Mouse (Mus musculus) cerebellum, postnatal 14 days (tissue): ENCODE data around the gene Evc.

Source experiments
- DNase-seq, 2 experiments: peaks; one replicate each; pipeline ENCODE4 v3.0.0; 2021; ENCODE audit warnings: mixed read lengths in 2 of 2

Evc gene

DNA sequence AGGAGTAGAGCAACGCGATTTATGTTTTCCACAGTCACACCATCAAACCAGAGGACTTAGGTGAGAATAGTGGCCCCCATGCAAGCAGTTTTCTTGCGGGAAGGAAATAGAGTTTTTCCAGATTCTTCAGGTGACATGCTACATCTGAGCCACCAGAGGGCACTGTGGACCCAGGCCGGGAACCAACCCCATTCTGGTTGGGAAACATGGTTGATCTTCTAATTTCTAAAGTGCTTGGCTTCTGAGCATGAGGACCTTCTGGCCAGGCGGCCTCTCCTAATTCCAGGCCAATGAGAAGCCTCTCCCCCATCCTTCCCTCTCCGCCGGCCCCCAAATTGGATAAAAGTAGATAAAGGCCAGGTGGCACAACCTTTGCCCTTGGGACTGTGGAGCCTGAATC, 38.3 kb downstream of the Evc start:
- DNase-seq = peak; percentile 66 to 75

DNA sequence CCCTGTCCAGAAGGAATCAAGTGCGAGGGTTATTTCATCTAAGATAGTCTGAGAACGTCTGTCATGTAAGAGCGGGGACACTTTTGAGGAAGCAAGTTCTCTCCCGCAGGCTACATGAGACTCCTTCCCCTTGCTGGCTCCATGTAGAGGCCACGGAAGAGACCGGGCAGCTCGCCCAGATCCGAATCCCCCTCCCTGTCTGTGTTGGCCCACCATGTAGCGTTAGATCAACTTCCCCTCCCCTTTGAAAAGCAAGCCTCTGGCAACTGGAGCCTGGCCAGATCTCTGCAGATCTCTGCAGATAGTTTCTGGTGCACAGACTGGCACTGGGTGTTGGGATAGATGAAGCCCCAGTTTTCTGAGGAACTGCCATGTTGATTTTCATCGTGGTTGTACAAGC, 40.0 kb downstream of the Evc start:
- DNase-seq = peak; percentile 50 to 63

DNA sequence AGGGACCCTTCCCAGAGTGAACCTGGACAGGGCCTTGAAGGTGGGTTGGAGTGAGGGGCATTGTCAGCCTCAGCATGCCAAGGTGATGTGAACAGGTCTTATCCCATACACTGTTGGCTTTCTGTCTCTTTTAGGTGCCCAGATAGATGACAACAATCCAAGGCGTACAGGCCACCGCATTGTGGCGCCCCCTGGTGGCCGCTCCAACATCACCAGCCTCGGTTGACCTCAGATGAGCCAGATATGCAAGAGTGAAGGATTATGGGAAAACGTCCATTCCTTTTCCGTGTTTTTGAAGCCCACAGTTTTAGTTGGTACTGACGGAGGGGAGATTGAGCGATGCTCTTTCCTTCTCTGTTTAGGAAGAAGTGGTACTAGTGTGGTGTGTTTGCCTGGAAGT, 45.7 kb downstream of the Evc start:
- peak; percentile 55 to 74 for DNase-seq

DNA sequence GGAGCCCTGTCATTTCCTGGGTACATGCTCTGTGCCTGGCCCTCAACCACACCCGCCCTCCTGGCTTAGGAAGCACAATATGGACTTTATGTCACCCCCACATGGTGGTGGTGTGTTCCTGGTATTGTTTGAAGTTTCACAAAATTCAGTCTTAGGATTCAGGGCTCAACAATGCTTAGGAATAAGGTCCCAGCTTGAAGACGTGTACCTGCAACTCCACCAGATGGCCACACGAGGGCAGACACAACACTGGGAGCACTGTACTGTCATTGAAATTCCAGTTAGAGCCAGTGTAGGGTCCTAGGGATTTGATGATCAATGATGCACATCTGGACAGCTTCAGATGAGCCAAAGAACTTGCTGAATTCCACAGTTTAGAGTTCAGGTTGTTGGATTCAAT, 47.5 kb downstream of the Evc start:
- peak; percentile 71 to 74 for DNase-seq

DNA sequence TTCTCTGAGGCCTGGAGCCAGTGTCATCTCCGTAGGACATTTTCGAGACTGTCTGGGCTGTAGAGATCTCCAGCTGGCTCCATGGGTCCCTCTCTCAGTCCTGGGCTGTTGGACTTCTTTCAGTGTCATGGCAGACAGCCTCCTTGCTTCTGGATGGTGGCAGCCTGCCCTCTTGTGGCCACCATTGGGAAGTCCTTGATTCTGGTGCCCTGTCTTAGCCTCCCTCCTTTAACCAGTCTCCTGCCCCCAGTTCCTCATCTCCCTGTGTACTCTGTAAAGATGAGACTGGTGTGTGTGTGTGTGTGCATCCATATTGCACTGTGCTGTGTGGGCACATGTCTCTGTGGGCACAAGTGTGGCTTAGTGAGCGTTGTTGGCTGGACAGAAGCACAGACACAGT, 48.3 kb downstream of the Evc start:
- DNase-seq = peak; percentile 83 to 84

DNA sequence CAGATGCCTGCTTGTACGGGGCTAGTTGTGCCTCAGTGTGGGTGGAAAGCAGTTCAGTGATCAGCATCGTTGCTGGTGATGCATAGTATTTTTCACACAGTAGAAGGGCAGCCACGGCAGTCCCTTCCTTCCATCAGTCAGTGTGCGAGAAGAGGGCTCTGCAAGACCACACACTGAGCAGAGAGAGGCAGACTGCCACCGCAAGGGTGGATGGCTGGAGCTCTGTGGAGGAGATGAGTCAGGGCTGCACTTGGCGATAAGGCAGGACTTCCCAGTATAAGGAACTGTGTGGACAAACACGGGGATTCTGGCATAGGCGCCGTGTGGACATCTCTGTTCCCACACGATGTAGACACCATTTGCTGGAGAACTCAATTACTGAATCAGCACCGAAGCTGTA, 55.7 kb downstream of the Evc start:
- no peak for DNase-seq

DNA sequence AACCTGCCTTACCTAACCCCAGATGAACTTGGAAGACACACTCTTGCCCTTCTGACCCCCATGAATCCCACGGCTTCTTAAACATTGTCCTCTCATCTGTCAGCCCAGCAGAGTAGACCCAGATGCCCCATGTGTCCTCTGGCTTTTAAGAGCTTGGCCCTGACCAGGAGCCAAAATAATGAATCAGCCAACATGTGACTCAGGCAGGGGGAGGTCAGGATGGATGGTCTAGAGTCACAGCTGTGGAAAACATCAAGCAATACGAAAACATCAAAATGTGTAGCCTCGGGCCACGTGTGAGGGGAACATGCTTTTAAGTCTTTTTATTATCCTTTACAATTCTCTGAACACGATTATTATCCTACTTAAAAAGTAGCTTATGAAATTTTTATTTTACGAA, 72.9 kb downstream of the Evc start:
- DNase-seq = no peak

DNA sequence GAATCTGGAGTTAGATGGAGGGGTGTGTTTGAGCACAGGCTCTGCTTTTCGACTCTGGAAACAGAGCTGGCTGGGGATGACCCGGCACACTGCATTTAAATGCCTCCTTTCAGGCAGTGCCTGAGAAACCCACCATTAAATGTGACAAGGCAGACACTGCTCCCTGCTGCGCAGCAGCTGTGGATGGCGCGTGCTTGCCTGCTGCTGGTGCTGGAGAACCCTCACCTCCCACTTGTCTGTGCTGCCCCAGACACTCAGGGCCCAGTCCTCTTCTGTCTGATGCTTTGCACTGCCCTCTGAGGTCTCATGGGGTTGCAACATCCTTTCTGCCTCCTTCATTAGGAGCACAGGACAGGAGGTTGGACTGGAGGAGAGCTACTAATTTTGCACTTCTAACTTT, 75.0 kb downstream of the Evc start:
- DNase-seq = no peak

DNA sequence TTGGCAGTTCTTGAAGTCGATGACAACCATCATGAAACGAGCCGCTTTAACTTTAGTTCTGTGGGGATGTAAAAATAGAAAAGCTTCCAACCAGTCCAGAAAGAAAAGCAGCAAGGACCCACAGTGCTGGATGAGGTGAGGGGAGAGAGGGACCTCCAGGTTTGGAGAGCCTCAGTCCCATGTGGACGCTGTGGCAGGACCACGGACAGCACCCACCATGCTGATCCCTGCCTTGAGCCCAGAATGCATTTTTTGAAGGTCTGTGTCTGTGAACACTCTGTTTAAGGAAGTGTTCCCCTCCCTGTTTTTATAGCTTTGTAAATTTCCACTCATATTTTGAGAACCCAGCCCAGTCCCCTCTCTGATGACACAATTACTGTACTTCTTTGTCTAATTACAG, 79.5 kb downstream of the Evc start:
- DNase-seq = no peak

DNA sequence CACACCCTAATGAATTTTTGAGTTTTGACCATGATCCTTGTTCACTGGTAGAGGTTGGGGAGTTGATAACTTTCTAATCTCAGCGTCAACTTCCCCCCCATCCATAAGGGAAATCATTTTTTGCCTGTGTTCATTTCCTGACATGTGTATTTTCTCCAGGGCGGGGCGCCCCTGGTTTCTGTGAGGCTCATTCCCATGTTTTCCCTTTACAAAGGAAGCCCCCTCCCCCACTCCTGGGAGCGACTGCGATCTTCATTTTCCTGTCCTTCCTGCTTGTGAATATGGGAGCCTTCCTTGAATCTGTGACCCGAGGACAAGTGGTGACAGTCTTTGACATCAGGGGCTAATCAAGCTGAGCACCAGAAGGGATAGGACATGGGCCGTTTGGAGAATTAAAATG, 79.9 kb downstream of the Evc start:
- no peak for DNase-seq

DNA sequence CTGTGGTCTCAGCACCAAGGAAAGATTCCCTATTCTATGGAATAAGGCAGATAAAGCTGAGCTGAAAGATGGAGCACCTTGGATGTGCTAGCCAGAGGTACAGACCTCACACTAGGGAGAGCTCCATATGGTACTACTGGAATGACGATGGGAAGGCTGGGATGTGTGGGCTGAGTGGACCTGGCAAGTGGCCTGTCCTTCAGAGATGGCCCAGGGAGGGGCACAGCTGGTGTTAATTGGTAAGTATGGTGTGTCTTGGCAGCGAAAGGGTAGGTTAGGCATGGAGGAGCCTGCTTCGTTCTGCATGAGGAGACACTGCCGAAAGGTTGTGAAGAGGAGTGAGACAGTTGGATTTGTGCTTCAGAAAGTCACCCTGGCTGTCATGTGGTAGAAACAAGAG, 82.2 kb downstream of the Evc start:
- peak; percentile 51 to 61 for DNase-seq

DNA sequence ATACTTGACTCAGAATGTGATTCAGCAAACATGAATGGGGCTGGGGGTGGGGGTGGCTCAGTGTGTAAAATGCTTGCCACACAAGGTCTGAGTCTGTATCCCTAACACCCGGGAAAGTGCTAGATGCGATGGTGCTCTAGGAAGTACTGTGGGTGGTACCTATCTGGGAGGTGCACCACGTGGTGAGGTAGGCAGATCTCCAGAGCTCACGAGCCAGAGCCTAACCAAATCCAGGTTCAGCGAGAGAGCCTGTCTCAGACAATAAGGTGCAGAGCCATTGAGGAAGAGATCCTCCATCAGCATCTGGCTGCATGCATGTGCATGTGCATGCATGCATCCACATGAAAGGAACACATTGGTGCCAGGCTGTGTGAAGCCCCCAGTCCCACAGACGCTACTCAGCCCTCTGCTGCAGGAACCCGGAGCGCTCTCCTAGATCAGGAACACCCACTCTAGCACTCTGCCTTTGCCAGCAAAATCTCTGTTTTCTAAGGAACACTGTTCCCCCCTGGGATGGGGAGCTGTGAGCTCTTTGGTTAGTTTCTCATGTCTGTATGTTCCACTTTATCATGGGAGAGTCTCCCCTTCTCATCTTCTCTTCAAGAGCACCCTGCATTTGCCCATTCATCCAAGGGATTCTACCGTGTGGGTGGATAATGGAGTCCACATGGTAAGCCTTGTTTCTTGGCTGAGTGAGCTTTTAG, 84.4 kb downstream of the Evc start:
- DNase-seq = no peak

DNA sequence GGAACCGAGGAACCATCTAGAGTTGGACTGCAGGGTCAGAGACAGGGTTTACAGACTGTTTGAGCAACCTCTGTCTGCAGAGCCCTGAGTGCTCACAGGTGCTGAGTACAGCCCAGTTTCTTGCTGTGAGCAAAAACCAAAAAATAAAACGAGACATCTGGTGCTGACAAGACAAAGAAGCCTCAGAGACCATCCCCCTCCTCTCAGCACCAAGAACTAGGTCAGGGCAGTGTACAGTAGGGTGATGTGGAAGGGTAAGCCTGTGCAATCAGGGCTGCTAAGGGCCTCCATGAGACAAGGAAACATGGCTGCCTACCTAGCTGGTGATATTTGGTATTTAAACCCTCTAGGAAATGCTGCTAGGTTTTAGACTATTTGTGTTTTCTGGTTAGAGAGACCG, 85.1 kb downstream of the Evc start:
- no peak for DNase-seq

DNA sequence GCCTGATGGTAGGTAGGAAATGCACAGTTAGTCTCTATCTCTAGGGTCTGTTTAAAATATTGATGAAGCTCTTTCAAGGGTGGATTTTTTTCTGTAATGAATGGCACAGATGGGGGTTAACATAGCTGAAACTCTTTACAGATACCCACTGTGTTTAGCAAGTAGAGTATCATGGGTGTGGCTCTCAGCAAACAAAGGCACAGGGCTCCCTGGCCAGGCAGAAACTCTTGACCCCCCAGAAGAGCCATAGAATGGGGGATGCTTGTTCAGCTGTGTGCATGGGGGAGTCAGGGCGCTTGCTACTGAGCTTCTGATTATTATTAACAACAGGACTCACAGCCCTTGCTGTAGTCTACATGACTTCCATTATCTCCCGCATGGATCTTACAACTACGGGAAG, 87.8 kb downstream of the Evc start:
- DNase-seq = no peak

DNA sequence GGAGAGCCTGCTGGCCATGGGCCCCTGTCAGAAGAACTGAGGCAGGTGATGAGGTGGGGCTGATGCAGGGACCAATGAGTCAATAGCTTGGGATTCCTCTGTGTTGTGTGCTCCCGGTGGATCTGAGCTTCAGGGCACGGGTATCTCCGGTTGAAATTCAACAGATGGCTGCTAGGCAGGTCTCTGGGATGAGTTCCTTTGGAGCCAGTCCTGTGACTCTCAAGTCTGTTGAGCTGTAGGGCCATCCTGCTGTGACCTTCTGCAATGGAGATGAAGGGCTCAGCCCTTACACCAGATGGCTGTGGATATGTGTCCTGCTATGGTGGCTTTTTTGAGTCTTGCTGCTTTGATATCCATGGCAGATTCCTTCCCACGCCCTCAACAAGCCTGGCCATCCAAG, 89.2 kb downstream of the Evc start:
- peak; percentile 64 to 75 for DNase-seq

DNA sequence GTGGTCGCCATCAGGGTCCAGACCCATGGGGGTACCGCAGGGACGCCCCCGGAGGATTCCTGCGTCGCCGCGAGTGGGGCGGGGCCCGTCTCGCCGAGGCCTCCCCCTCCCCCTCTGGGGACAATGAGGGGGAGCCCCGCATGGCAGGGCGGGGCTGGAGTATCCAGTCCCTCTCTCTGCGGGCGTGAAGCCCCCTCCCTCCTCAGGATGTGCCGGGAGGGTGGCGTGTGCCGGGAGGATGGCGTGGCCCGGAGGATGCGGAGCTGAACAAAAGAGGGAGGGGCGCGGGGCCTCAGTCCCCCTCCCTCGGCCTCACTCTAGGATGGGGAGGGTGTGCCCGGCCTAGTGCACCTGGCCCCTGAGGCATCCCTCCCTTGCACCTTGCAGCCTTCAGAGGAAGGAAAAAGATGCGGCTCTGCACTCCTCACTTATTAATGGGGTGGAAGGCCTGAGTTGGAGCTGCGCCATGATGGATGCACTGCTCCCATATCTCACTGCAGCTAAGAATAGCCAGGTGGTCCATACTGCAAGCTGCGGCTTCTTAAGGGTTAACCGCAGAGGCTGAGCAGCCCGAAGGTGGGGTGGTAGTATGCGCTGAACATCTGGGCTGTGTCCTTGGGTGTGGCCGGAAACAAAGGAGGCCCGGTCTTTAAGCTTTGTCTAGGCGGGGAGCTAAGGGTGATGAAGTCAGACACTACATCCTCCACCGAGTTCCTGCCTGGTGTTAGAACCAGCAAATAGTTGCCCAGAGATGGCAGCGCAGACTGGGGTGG, 90.4 kb downstream of the Evc start:
- peak; percentile 71 to 76 for DNase-seq

DNA sequence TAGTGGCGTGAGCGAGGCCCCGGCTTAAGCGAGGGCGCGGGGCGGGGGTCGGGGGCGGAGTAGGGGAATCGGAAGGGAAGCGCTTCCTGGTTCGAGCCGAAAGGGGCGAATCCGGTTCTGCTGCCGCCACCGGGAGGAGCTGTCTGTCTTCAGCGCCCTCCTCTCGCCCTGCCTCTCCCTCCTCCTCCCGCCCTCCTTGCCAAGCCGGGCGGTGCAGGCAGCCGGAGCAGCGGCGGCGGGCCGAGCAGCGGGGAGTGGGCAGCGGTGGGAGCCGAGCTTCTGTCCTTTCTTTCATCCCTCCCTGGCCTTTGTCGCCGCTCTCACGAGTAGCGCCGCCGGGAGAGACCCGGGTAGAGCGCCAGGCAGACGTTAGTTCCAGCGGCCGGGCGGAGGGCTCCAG, 91.0 kb downstream of the Evc start:
- DNase-seq = peak; percentile 86 to 88

DNA sequence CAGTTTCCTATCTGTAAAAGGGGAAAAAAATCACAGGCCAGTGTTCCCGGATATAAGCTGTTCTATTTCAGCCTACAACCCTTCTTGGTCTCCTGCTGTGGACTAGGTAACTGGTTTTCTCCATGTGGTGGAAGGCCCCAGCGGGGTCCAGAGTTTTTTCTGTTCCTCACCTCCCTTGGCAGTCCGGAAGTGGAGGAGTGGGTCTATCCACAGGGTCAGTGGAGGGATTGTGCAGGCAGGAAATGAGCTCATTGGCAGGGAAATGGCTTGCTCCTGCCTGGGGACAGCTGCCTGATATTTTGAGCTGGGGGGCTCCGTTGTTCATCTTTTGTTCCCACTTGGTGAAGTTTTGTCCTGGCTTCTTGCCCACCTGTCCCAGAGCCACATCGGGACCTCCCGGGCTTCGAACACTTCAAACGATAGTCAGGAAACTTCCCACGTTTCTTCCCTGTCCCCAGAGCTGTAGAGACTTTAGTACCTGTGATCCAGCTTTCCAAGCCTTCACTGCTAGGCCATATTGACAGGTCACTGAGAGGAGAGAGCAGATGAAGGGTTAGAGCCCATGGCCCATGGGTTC, 91.9 kb downstream of the Evc start:
- peak; percentile 36 to 52 for DNase-seq

DNA sequence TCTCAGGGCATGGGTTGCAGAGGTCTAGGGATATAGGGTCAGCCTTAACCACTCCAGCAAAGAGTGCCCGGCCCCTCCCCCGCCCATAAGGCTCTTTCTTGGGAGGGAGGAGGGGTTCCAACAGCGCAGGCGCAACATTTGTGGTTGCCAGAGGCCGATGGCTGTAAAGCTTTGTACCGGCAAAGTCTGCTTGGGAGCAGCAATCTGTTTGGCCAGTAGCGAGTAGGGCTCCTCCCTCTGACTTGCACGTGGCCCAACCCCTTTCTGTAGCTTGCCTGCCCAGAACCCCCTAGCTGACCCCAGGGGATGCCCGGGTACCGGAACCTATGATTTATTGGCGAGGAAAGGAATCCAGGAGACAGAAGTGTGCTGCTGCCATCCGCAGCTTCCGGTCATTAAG, 92.5 kb downstream of the Evc start:
- peak; percentile 73 to 78 for DNase-seq

DNA sequence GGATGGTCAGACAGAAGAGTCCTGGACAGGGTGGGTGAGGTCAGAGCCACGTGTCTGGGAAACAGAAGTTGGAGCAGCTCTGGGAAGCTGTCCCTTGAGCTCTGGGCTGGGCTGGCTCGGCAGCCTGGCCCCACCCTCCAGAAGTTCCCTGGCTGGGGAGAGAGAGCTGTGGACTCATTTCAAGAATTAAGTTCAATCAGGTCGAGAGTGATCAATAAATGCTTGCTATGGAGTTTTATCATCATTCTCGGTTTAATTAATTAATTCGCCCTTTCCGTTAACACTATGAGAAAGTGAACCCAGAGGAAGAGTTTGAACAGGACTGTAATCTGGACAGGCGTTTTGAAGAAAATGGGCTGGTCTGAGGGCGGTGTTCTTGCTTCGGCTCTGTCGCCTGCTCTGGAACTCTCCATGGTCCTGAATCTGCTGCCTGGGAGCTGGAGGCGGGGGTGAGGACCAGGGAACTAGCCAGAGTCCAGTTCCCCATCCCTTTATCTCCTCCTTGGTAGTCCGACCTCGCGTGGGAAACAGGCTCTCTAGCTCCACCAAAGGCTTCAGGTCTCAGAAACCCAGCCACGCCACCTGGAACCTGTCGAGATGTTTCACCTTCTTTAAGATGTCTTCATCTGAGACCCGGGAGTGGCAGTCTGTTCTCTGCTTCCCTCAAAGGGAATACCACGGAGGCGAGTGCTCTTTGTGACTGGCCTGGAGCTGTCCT, 93.4 kb downstream of the Evc start:
- DNase-seq = peak; percentile 55

DNA sequence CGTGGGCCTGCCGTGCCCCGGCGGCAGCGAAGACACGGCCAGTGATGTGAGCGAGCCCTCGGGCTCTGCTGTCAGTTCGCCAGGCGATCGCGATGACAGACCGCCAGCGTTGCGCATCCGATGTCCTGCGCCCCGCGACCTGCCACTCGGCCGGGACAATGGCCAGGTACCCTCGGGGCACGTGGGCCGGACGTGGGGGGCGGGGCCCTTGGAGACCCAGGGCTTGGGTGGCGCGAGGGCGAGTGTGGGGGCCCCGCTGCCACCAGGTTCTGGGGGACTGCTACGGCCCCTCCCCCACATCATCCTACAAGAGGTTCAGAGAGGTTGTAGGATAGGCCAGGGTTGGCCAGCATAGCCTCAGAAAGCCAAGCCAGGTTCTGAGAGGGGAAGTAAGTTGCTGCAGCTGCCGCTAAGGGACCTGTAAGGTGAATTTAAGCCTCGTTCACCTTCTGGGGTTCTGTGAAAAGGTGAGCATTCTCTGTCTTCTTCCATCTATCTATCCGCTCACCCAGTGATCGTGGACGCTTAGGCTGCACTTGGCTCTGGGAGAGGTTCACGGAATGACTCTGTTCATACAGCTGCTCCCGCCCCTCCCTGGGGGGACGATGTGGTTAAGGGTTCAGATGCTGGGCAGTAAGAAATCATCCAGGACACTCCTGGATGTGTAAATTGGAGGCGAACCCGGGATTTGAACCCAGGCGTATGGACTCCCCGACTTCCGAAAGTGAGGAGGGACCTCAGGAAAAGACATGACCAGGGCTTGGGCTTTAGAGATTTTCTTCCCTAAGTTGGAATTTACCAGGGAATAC, 94.1 kb downstream of the Evc start:
- peak; percentile 73 to 81 for DNase-seq

DNA sequence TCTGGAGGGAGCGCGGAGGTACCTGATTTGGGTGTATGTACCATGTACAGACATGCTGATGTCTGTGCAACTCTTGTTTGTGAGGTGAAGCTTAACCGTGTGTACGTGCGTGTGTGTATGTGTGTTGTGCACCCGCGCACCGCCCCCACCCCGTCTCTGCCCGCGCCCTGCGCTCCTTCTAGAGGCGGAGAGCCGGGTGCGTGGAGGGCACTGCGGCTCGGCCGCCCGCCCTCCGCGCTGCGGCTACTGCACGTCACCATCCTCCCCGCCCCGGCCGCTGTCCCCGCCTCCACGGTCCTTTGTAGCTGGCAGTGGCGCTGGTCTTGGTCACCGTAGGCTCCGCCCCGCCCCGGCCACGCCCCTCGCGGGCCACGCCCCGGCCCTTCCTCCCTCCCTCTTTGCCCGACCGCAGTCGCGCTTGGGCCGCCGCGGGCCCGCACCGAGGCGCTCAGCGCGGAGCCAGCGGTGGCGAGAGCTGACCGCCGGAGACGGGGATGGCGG, 95.0 kb downstream of the Evc start, which contains the start of gene Crmp1:
Gene Crmp1, plus strand, starts transcription at position 290 of the 501 bp plus-strand sequence.
- peak; percentile 95 to 97 for DNase-seq
